Mouse (Mus musculus) adrenal gland, postnatal 25 days (tissue): ENCODE results near the gene Nphp4. TPM values are rescaled to one million over a fixed set of nuclear protein-coding genes. Genes with fewer than 3 reads are reported as not detected.
"Not testable (repeated sequence)": the region's sequence is repeated elsewhere in the genome, so short reads cannot be mapped to it uniquely, and the experiment has no call there.

Experiments used
- DNase-seq: peaks from one replicate; pipeline ENCODE4 v3.0.0; 2021; ENCODE audit warnings: mixed read lengths
- total RNA-seq: library from RNA; stranded (reverse); gene quantifications from 2 replicates; pipeline ENCODE4 v1.2.3, GENCODE M21; 2021

Gene Nphp4
- total RNA-seq, 1 experiment from 2014 or later, result 4.1 TPM

- no peak for DNase-seq
These were observed 1.7 kb downstream of the Nphp4 start for GRCm38 (mm10) chr4:152478224-152478567.

GRCm38 (mm10) chr4:152480426-152480825, 3.9 kb downstream of the Nphp4 start:
- no peak for DNase-seq

- DNase-seq, result no peak
These were observed 11.5 kb downstream of the Nphp4 start for GRCm38 (mm10) chr4:152488046-152488445.

- no peak for DNase-seq
These were observed 13.8 kb downstream of the Nphp4 start for GRCm38 (mm10) chr4:152490311-152490710.

GRCm38 (mm10) chr4:152491250-152491899, 14.9 kb downstream of the Nphp4 start:
- DNase-seq, result peak; percentile 80

- peak; percentile 20 for DNase-seq
These were observed 17.9 kb downstream of the Nphp4 start for GRCm38 (mm10) chr4:152494360-152494879.

GRCm38 (mm10) chr4:152512221-152512925, 35.9 kb downstream of the Nphp4 start:
- DNase-seq, result no peak

- no peak for DNase-seq
These were observed 38.4 kb downstream of the Nphp4 start for GRCm38 (mm10) chr4:152514884-152515283.

GRCm38 (mm10) chr4:152519106-152519505, 42.6 kb downstream of the Nphp4 start:
- DNase-seq, result no peak

- peak; percentile 42 for DNase-seq
These were observed 43.6 kb downstream of the Nphp4 start for GRCm38 (mm10) chr4:152520083-152520482.

GRCm38 (mm10) chr4:152532872-152533271, 56.4 kb downstream of the Nphp4 start:
- DNase-seq, result no peak

GRCm38 (mm10) chr4:152539756-152540155, 63.2 kb downstream of the Nphp4 start:
- DNase-seq, result no peak

GRCm38 (mm10) chr4:152541172-152541571, 64.7 kb downstream of the Nphp4 start:
- DNase-seq, result no peak

- no peak for DNase-seq
These were observed 65.9 kb downstream of the Nphp4 start for GRCm38 (mm10) chr4:152542447-152542846.

- DNase-seq, result no peak
These were observed 70.0 kb downstream of the Nphp4 start for GRCm38 (mm10) chr4:152546481-152546880.

GRCm38 (mm10) chr4:152547886-152548663, 71.6 kb downstream of the Nphp4 start:
- DNase-seq, result no peak

GRCm38 (mm10) chr4:152549507-152550202, 73.1 kb downstream of the Nphp4 start:
- DNase-seq, result no peak

- DNase-seq, result no peak
These were observed 73.7 kb downstream of the Nphp4 start for GRCm38 (mm10) chr4:152550203-152550549.

GRCm38 (mm10) chr4:152553582-152554285, 77.2 kb downstream of the Nphp4 start:
- no peak for DNase-seq

- no peak for DNase-seq
These were observed 77.9 kb downstream of the Nphp4 start for GRCm38 (mm10) chr4:152554421-152554820.

- not testable (repeated sequence) for DNase-seq
These were observed 79.3 kb downstream of the Nphp4 start for GRCm38 (mm10) chr4:152555806-152556205.

- DNase-seq, result no peak
These were observed 81.7 kb downstream of the Nphp4 start for GRCm38 (mm10) chr4:152558246-152558645.
